Mouse (Mus musculus) hindbrain, embryonic 15.5 days (tissue): ENCODE results near the gene Nedd8. TPM values are rescaled to one million over a fixed set of nuclear protein-coding genes. Genes with fewer than 3 reads are reported as not detected.
A peak's percentile ranks its signal among the peaks of the same experiment; 100 is the strongest.

Source experiments
- ATAC-seq: fragments of 200-750 bp; cut with Nextera tagmentation; 2 replicates; pipeline ENCODE4 v1.8.0; 2017; ENCODE audit warnings: low read depth, moderate number of reproducible peaks, moderate TSS enrichment; ENCODE audit not compliant: low FRiP score
- H3K27ac ChIP-seq: fragments of 300-500 bp; sonication (generic); replicated peaks from 2 replicates; pipeline ENCODE4 v1.5.1; 2015; ENCODE audit warnings: mild to moderate bottlenecking, inconsistent platforms
- H3K27me3 ChIP-seq: fragments of 300-500 bp; sonication (generic); 2 replicates; pipeline ENCODE4 v1.6.1; 2015; ENCODE audit warnings: control low read depth, inconsistent platforms
- H3K36me3 ChIP-seq: fragments of 300-500 bp; sonication (generic); 2 replicates; pipeline ENCODE4 v1.6.1; 2015; ENCODE audit warnings: control low read depth, inconsistent platforms
- H3K4me1 ChIP-seq: fragments of 300-500 bp; sonication (generic); replicated peaks from 2 replicates; pipeline ENCODE4 v1.6.1; 2015; ENCODE audit warnings: control low read depth, inconsistent platforms
- H3K4me2 ChIP-seq: fragments of 300-500 bp; sonication (generic); 2 replicates; pipeline ENCODE4 v1.6.1; 2015; ENCODE audit warnings: moderate library complexity, mild to moderate bottlenecking, inconsistent platforms
- H3K4me3 ChIP-seq: fragments of 300-500 bp; sonication (generic); 2 replicates; pipeline ENCODE4 v1.5.1; 2015; ENCODE audit warnings: mild to moderate bottlenecking, inconsistent platforms
- H3K9ac ChIP-seq: fragments of 300-500 bp; sonication (generic); 2 replicates; pipeline ENCODE4 v1.6.1; 2015; ENCODE audit warnings: inconsistent platforms
- H3K9me3 ChIP-seq: fragments of 300-500 bp; sonication (generic); 2 replicates; pipeline ENCODE4 v1.6.1; 2016; ENCODE audit warnings: control low read depth, inconsistent platforms
- WGBS: fragments of 180-500 bp; shearing (Covaris S2); methylation state at CpG from one replicate; pipeline ENCODE4 v1.1.7; 2015; 5-methylcytosine and 5-hydroxymethylcytosine counted together
- polyA plus RNA-seq: library from polyadenylated mRNA; unstranded; fragments of >200 nt; fragmentation: Nextera tagmentation; extraction: Ambion mirVana; gene quantifications from 2 replicates; pipeline ENCODE4 v1.2.1, GENCODE M21; 2015

Nedd8 gene
- polyA plus RNA-seq, 1 experiment from 2014 or later, result 554 TPM

DNA sequence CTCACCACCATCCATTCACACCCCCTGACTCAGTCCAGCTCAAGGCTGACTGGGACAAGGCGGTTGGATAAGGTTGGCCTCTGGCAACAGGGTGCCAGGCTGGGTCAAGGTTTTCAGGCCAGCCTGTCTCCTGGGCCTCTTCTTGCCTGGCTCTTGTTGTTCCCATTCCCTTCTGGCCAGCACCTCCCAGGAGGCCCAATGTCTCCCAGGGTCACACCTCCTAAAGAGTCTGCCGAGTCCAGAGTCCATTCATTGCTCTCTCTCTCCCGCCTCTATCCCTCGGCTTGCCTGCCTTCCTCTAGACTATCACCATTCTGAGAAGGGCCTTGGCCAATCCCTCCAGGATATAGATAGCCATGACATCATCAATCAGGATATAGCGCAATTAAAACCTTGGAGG is 13.9 kb downstream of the Nedd8 start:
- Histone ChIP-seq H3K27ac (no peak overlapping the region), H3K9me3 (no peaks in the 10 kb centered on the region), H3K4me3 (no peak overlapping the region), H3K27me3 (no peaks in the 10 kb centered on the region), H3K4me2 (no peak overlapping the region), H3K36me3 (peaks cover 28% of the 10 kb centered on the region), H3K4me1 (peaks cover 14% of the 10 kb centered on the region), H3K9ac (no peak overlapping the region)
- ATAC-seq, result no peak
- WGBS, result 96% methylated on average over 5 of the region's 5 CpGs

DNA sequence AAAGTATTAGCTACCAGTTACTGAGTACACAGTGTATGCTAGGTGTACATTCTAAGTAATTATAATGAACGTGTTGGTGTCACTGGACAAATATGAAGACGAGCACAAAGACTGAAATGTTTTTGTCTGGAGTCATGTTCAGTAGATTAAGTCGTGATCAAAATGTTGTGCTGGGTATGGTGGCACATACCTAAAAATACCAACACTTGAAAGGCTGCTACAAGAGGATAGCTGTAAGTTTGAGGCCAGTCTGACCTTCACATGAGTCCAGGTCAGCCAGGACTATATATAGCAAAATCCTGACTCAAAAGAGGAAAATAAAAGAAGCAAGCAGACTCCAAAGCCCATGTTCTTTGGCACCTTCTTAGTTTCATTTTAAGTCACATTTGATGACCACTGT is 15.0 kb downstream of the Nedd8 start:
- Histone ChIP-seq H3K4me1 (peaks cover 14% of the 10 kb centered on the region), H3K4me3 (no peak overlapping the region), H3K9me3 (no peaks in the 10 kb centered on the region), H3K9ac (no peak overlapping the region), H3K27ac (no peak overlapping the region), H3K4me2 (no peak overlapping the region), H3K36me3 (peaks cover 20% of the 10 kb centered on the region), H3K27me3 (no peaks in the 10 kb centered on the region)
- ATAC-seq, result no peak
- 90% methylated on average over 3 of the region's 3 CpGs for WGBS

DNA sequence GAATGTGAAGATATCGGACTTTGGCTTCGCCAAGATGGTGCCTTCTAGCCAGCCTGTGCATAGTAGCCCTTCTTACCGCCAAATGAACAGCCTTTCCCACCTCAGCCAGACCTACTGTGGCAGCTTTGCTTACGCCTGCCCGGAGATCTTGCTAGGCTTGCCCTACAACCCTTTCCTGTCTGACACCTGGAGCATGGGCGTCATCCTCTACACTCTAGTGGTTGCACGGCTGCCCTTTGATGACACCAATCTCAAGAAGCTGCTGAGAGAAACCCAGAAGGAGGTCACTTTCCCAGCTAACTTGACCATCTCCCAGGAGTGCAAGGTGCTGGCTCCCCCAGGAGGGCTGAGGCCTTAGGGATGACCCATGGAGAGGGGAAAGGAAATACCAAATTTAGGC is 20.4 kb downstream of the Nedd8 start:
- no peak for ATAC-seq
- H3K4me3 ChIP-seq, result no peak overlapping the region
- no peaks in the 10 kb centered on the region for H3K4me1 ChIP-seq
- H3K27me3 ChIP-seq, result no peaks in the 10 kb centered on the region
- H3K9ac ChIP-seq, result no peak overlapping the region
- H3K9me3 ChIP-seq, result no peaks in the 10 kb centered on the region
- no peak overlapping the region for H3K4me2 ChIP-seq
- no peak overlapping the region for H3K27ac ChIP-seq
- 90% methylated on average over 7 of the region's 7 CpGs for WGBS
- no peaks in the 10 kb centered on the region for H3K36me3 ChIP-seq

DNA sequence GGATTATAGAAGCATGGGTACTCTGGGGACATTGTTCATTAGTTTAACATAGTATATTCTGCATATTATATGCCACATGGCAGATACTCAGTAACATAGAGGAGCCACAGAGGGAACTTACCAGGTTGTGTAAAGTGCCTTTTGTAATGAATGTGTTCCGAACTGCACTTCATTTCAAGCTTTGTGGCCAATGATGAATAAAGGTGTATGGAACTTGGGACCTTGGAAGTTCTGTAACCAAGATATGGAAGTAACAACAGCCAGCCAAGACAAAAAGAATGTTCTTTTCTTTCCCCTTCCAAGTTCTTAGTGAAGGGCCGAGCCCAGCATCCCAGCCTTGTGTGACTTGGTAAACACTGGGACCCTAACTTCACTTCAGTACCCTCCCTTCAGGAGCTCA is 22.0 kb downstream of the Nedd8 start, which contains the start of gene Tssk4:
TSS of gene Tssk4 (plus strand) at position 301 of the 400 bp plus-strand sequence.
- no peak within 1 kb of the TSS for H3K4me2 ChIP-seq
- 96% methylated on average over 2 of the region's 2 CpGs for WGBS

DNA sequence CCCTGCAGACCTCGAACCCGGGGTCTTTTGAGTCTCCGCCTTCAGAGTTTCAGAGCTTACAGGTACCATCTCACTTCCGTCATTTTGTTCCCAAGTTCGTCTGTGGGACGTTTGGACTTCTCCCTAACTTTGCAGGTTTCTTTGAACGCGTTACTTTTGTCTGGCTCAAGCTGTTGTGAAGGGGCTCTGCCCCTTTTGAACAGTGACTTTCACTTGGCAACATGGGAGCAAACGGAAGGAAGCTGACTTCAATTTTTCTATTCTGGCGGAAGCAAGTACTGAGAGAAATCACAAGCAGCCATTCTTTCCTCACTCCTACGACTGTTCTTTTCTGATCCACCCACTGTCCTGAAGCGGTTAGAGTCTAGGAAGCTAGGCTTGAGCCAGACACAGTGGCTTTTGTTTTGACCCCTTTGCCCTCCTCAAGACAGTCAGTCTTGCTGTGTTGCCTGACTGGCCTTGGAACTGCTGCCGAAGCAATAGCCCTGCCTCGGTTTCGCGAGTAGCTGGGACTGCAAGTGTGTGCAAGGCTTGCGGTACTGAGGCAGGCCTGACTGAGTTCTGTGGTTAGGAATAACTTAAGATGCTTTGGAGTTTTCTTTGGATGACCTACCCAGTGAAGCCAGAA is 27.5 kb downstream of the Nedd8 start:
- H3K9ac ChIP-seq, result peak overlapping the region; percentile 92
- H3K27ac ChIP-seq, result 0 out of 2 replicates have a peak overlapping the region, but pooled peaks have one; percentile 7
- peaks cover 28% of the 10 kb centered on the region for H3K4me1 ChIP-seq
- ATAC-seq, result no peak
- peak overlapping the region; percentile 81 for H3K4me2 ChIP-seq
- peak overlapping the region; percentile 82 for H3K4me3 ChIP-seq
- H3K27me3 ChIP-seq, result no peaks in the 10 kb centered on the region
- 26% methylated on average over 17 of the region's 17 CpGs for WGBS
- peaks cover 11% of the 10 kb centered on the region for H3K36me3 ChIP-seq
- no peaks in the 10 kb centered on the region for H3K9me3 ChIP-seq

More for the DNA sequence above, 22.0 kb downstream of the Nedd8 start, which contains the start of gene Tssk4:
- H3K36me3 ChIP-seq, result no peaks in the 10 kb centered on the region
- no peak for ATAC-seq
- no peaks in the 10 kb centered on the region for H3K27me3 ChIP-seq
- peaks cover 5% of the 10 kb centered on the region for H3K4me1 ChIP-seq
- H3K27ac ChIP-seq, result no peak within 1 kb of the TSS
- H3K9ac ChIP-seq, result no peak within 1 kb of the TSS
- no peak within 1 kb of the TSS for H3K4me3 ChIP-seq
- H3K9me3 ChIP-seq, result no peaks in the 10 kb centered on the region

- Histone ChIP-seq H3K4me2 (peak within 1 kb of the TSS; percentile 81), H3K9me3 (no peaks in the 10 kb centered on the region), H3K27ac (peak within 1 kb of the TSS; percentile 97), H3K4me1 (peaks cover 28% of the 10 kb centered on the region), H3K4me3 (peak within 1 kb of the TSS; percentile 82), H3K36me3 (peaks cover 20% of the 10 kb centered on the region), H3K27me3 (no peaks in the 10 kb centered on the region), H3K9ac (peak within 1 kb of the TSS; percentile 92)
- ATAC-seq, result peak; percentile 91
- under 1% methylated on average over 89 of the region's 89 CpGs for WGBS
These were observed 28.6 kb downstream of the Nedd8 start, which contains the start of gene Tm9sf1 for GRCm38 (mm10) chr14:55643060-55643907. Tm9sf1 (minus strand) TSS chr14:55643806.

GRCm38 (mm10) chr14:55642679-55643059 is 29.3 kb downstream of the Nedd8 start:
- ATAC-seq, result peak; percentile 17; the same call in 1 of the 2 replicates
- no peaks in the 10 kb centered on the region for H3K27me3 ChIP-seq
- WGBS, result 21% methylated on average over 8 of the region's 8 CpGs

GRCm38 (mm10) chr14:55641291-55641690 is 30.6 kb downstream of the Nedd8 start:
- Histone ChIP-seq H3K9ac (no peak overlapping the region), H3K4me3 (no peak overlapping the region), H3K4me1 (peaks cover 31% of the 10 kb centered on the region), H3K27me3 (no peaks in the 10 kb centered on the region), H3K27ac (no peak overlapping the region), H3K36me3 (peaks cover 35% of the 10 kb centered on the region), H3K9me3 (no peaks in the 10 kb centered on the region), H3K4me2 (no peak overlapping the region)
- WGBS, result 96% methylated on average over 13 of the region's 13 CpGs
- no peak for ATAC-seq

More at GRCm38 (mm10) chr14:55642679-55643059, 29.3 kb downstream of the Nedd8 start:
- peaks cover 28% of the 10 kb centered on the region for H3K4me1 ChIP-seq
- no peaks in the 10 kb centered on the region for H3K9me3 ChIP-seq
- peak overlapping the region; percentile 92 for H3K9ac ChIP-seq
- H3K4me2 ChIP-seq, result peak overlapping the region; percentile 81
- H3K27ac ChIP-seq, result peak overlapping the region; percentile 97
- peak overlapping the region; percentile 82 for H3K4me3 ChIP-seq
- peaks cover 26% of the 10 kb centered on the region for H3K36me3 ChIP-seq

- Histone ChIP-seq H3K27me3 (no peaks in the 10 kb centered on the region), H3K9me3 (no peaks in the 10 kb centered on the region), H3K4me1 (peaks cover 35% of the 10 kb centered on the region), H3K4me3 (no peak overlapping the region), H3K27ac (no peak overlapping the region), H3K9ac (no peak overlapping the region), H3K4me2 (no peak overlapping the region), H3K36me3 (peaks cover 35% of the 10 kb centered on the region)
- ATAC-seq, result no peak
- WGBS, result 96% methylated on average over 14 of the region's 14 CpGs
These were observed 31.1 kb downstream of the Nedd8 start for GRCm38 (mm10) chr14:55640816-55641215.

- H3K9ac ChIP-seq, result no peak within 1 kb of the TSS
- ATAC-seq, result no peak
- no peak within 1 kb of the TSS for H3K4me2 ChIP-seq
- no peak within 1 kb of the TSS for H3K27ac ChIP-seq
- no peak within 1 kb of the TSS for H3K4me3 ChIP-seq
- peaks cover 47% of the 10 kb centered on the region for H3K36me3 ChIP-seq
- H3K27me3 ChIP-seq, result no peaks in the 10 kb centered on the region
- no peaks in the 10 kb centered on the region for H3K9me3 ChIP-seq
- peaks cover 37% of the 10 kb centered on the region for H3K4me1 ChIP-seq
- 93% methylated on average over 9 of the region's 9 CpGs for WGBS
These were observed 34.1 kb downstream of the Nedd8 start, which contains the start of gene Gm49378 for GRCm38 (mm10) chr14:55637795-55638194. Gm49378 (minus strand) TSS chr14:55637895.

DNA sequence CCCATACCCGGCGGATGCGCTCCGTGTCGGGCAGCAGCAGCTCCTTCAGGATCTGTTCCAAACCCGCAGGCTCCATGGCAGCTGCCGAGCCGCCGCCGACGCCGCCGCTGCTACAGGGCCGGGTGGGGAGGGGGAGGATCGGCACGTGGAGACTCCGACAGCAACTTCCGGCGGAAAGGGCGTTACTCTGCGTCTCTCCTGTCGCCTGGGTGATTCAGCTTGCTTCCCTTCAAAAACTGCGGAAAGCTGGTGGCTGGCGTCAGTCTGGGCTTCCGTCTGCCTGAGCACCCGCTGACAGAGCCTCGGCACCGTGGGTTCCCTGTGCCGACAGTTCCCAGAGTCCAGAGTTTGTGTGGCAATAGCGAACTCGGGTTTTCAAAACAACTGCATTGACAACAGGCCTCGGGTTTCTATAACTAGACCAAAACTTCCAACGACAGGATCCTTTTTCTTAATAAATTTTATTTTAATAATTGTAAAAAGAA is 36.4 kb downstream of the Nedd8 start, which contains the start of gene Ipo4:
TSS of gene Ipo4 (minus strand) at position 435 of the 485 bp plus-strand sequence.
- peak; percentile 89 for ATAC-seq
- H3K9ac ChIP-seq, result peak within 1 kb of the TSS; percentile 90
- peak within 1 kb of the TSS; percentile 95 for H3K4me2 ChIP-seq
- H3K4me3 ChIP-seq, result peak within 1 kb of the TSS; percentile 85
- H3K27me3 ChIP-seq, result no peaks in the 10 kb centered on the region
- H3K36me3 ChIP-seq, result peaks cover 70% of the 10 kb centered on the region
- peaks cover 25% of the 10 kb centered on the region for H3K4me1 ChIP-seq
- peak within 1 kb of the TSS; percentile 84 for H3K27ac ChIP-seq
- WGBS, result 2% methylated on average over 33 of the region's 33 CpGs
- H3K9me3 ChIP-seq, result no peaks in the 10 kb centered on the region
